Mouse (Mus musculus): ENCODE data around the gene Prpf6. TPM values are rescaled to one million over a fixed set of nuclear protein-coding genes. Genes with fewer than 3 reads are reported as not detected.

Prpf6 gene
- polyA plus RNA-seq, 1 experiment from 2014 or later, result 46.3 TPM

DNA sequence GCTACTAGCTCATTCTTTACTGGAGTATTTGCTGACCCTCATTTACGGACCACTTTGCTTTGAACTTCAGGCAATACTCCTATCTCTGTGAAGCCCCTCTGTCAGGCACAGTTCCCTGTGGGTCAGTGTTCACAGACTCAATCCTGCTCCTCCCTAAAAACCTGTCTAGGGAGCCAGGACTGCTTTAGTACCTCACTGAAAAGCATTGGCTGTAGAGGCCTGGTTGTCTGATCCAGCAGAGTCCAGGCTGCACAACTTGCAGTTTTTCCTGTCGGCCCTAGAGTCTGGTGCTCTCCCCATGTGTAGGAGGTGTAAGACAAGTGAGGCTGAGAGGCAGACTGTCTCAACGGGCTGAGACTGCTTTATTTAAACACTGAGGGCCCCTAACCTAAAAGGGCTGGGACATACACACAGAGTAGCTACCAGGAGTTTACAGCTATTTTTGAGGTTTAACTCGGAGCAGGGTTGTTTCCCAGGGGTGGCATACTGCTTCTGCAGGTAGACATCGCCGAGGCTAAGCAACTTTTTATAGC, 8.6 kb downstream of the Prpf6 start:
- Histone ChIP-seq H3K9me3 (replicated peaks; ENCODE audit: low read length) (no peaks in the 10 kb centered on the region), H3K4me2 (ENCODE audit: low read length) (peak overlapping the region; percentile 84), H3K27ac (peak overlapping the region; percentile 89), H3K4me3 (replicated peaks; ENCODE audit: low read depth, low read length) (peak overlapping the region; percentile 89), H3K4me1 (replicated peaks; ENCODE audit: insufficient read depth, low read length) (peaks cover 13% of the 10 kb centered on the region), H3K9ac (ENCODE audit: low read depth, low read length) (peak overlapping the region; percentile 91; the same call in 1 of the 2 replicates), H3K27me3 (ENCODE audit: insufficient read depth, low read length) (no peaks in the 10 kb centered on the region), H3K36me3 (ENCODE audit: insufficient read depth, low read length) (no peaks in the 10 kb centered on the region)
- DNase-seq (ENCODE audit: low spot score) (no peak), ATAC-seq (replicated peaks; ENCODE audit: low FRiP score, low read depth) (no peak)
- WGBS, result 46% methylated on average over 6 of the region's 6 CpGs
- no peak for TF ChIP-seq CTCF (IDR thresholded peaks at IDR 0.05; ENCODE audit: low read depth)

DNA sequence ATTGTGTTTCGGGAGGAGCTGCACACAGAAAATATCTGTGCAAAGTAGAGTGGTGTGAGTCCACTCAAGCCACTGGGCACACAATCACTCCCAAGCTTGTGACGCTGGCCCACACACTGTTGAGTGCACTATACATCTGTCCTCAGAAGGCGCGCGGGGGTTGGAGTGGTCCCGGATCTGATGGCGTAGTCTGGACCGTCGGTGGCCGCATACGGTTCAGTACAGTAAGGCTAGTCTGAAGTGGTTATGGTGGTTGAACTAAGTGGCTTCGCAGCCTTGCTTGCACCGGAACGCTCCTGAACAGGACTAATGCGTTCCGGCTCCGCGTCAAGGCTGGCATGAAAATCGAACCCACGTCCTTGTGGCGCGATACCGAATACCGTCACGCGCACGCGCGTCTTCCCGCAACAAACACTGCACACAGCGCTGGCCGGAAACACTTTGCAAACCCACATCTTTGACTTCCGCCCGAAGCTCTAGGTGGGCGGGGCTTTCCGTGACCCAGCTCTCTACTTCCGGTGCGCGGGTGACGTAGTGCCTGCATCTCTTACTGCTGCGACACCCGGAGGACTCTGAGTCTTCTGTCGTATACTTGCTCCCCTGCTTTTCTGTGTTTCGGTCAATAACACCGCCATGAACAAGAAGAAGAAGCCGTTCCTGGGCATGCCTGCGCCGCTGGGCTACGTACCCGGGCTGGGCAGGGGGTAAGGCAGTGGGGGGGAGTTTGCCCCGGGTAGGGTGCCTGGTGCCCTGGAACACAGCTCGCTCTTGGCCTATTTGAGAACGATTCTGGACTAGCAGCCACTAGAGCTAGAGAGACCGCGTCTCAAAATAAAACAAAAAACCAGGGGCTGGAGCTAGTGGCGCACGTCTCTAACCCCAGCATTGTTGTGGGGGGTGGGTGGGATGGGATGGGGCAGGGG, 9.4 kb downstream of the Prpf6 start:
- WGBS, result under 1% methylated on average over 57 of the region's 57 CpGs
- H3K4me1 ChIP-seq (replicated peaks; ENCODE audit: insufficient read depth, low read length), result peaks cover 13% of the 10 kb centered on the region
- H3K36me3 ChIP-seq (ENCODE audit: insufficient read depth, low read length), result no peaks in the 10 kb centered on the region
- 0 out of 2 replicates have a peak, but pooled peaks have one; percentile 1 for TF ChIP-seq CTCF (IDR thresholded peaks at IDR 0.05; ENCODE audit: low read depth)
- peak overlapping the region; percentile 89 for H3K27ac ChIP-seq
- peak overlapping the region; percentile 89 for H3K4me3 ChIP-seq (replicated peaks; ENCODE audit: low read depth, low read length)
- DNase-seq (ENCODE audit: low spot score) (peak; percentile 99), ATAC-seq (replicated peaks; ENCODE audit: low FRiP score, low read depth) (peak; percentile 93)
- H3K4me2 ChIP-seq (ENCODE audit: low read length), result peak overlapping the region; percentile 84
- peak overlapping the region; percentile 91 for H3K9ac ChIP-seq (ENCODE audit: low read depth, low read length)
- no peaks in the 10 kb centered on the region for H3K9me3 ChIP-seq (replicated peaks; ENCODE audit: low read length)
- H3K27me3 ChIP-seq (ENCODE audit: insufficient read depth, low read length), result no peaks in the 10 kb centered on the region

DNA sequence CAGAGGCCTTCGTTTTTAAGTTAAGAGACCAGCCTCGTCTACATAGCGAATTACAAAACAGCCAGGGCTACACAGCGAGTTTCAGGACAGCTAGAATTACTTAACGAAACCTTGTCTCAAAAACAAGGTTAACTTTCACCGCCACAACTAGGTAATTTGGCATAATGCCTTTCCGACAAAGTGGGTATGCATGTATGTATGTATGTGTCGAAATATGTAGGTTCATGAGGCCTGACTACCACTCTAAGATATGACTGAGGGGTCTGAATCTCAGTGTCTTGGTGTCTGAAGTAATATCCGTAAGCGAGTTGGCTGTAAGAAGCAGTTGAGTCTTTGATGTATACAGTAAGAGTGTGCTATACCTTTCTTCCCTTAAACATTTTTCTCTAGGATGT, 10.1 kb downstream of the Prpf6 start:
- DNase-seq (ENCODE audit: low spot score) (no peak), ATAC-seq (replicated peaks; ENCODE audit: low FRiP score, low read depth) (no peak)
- H3K9me3 ChIP-seq (replicated peaks; ENCODE audit: low read length), result no peaks in the 10 kb centered on the region
- no peak for TF ChIP-seq CTCF (IDR thresholded peaks at IDR 0.05; ENCODE audit: low read depth)
- H3K9ac ChIP-seq (ENCODE audit: low read depth, low read length), result peak overlapping the region; percentile 91
- peak overlapping the region; percentile 84 for H3K4me2 ChIP-seq (ENCODE audit: low read length)
- 29% methylated on average over 10 of the region's 10 CpGs for WGBS
- no peaks in the 10 kb centered on the region for H3K27me3 ChIP-seq (ENCODE audit: insufficient read depth, low read length)
- H3K4me1 ChIP-seq (replicated peaks; ENCODE audit: insufficient read depth, low read length), result peaks cover 13% of the 10 kb centered on the region
- H3K36me3 ChIP-seq (ENCODE audit: insufficient read depth, low read length), result no peaks in the 10 kb centered on the region
- no peak overlapping the region; the same call in 1 of the 2 replicates for H3K27ac ChIP-seq
- H3K4me3 ChIP-seq (replicated peaks; ENCODE audit: low read depth, low read length), result peak overlapping the region; percentile 89

DNA sequence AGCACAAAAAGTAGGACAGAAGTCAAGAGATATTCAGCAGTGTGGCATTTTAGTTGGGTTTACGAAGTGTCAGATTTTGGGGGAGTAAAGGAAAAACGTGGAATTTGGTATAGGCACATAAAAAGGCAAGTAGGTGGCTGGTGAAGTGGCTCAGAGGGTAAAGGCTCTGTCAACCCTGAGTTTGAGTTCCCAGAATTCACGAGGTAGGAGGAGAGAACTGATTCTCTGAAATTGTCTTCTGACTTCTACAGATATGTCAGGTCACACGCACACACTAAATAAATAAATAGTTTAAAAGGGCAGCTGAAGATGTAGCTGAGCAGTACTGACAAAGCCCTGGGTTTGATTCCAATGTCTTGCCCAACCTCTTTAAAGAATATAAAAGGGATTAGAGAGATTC, 10.7 kb downstream of the Prpf6 start:
- Histone ChIP-seq H3K9ac (ENCODE audit: low read depth, low read length) (peak overlapping the region; percentile 91; the same call in 1 of the 2 replicates), H3K4me2 (ENCODE audit: low read length) (peak overlapping the region; percentile 84), H3K27me3 (ENCODE audit: insufficient read depth, low read length) (no peaks in the 10 kb centered on the region), H3K4me3 (replicated peaks; ENCODE audit: low read depth, low read length) (no peak overlapping the region), H3K9me3 (replicated peaks; ENCODE audit: low read length) (no peaks in the 10 kb centered on the region), H3K27ac (no peak overlapping the region), H3K4me1 (replicated peaks; ENCODE audit: insufficient read depth, low read length) (peaks cover 13% of the 10 kb centered on the region), H3K36me3 (ENCODE audit: insufficient read depth, low read length) (no peaks in the 10 kb centered on the region)
- WGBS, result 75% methylated on average over 4 of the region's 4 CpGs
- no peak for TF ChIP-seq CTCF (IDR thresholded peaks at IDR 0.05; ENCODE audit: low read depth)
- DNase-seq (ENCODE audit: low spot score), result no peak
- no peak for ATAC-seq (replicated peaks; ENCODE audit: low FRiP score, low read depth)

DNA sequence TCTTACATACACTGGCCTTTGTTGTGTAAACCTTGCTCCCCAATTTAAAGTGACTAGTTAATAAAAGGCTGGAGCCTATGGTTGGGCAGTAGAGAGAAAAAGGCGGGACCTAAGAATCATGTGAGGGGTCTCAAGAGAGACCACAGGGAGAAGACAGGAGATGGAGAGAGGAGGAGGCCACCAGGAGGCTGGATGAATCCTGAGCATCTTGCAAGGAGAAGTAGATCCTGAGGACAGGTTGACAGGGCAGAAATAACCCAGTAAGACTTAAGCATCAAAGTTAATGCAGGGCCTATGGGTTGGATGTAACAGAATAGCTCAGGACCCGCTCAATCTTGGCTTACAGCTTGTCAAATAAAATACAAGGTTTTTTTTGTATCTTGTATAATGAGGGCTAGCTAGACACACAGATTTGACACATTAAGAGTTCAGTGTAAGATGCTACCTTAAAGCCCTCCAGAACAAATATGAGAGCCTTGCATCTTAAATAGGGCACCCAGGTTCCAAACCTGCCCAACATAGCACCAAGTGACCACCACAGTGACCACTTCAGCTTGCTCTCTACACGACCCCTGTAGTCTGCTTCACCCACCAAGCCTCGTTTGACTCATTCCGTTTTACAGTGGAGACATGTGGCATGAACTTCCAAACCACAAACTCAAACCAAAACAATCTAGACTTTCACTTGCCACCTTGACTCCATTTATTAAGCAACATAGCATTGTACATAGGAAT, 27.3 kb downstream of the Prpf6 start:
- no peak for TF ChIP-seq CTCF (IDR thresholded peaks at IDR 0.05; ENCODE audit: low read depth)
- Histone ChIP-seq H3K9me3 (replicated peaks; ENCODE audit: low read length) (no peaks in the 10 kb centered on the region), H3K27me3 (ENCODE audit: insufficient read depth, low read length) (no peaks in the 10 kb centered on the region), H3K36me3 (ENCODE audit: insufficient read depth, low read length) (peaks cover 26% of the 10 kb centered on the region), H3K4me1 (replicated peaks; ENCODE audit: insufficient read depth, low read length) (no peaks in the 10 kb centered on the region), H3K4me3 (replicated peaks; ENCODE audit: low read depth, low read length) (no peak overlapping the region), H3K4me2 (ENCODE audit: low read length) (no peak overlapping the region), H3K9ac (ENCODE audit: low read depth, low read length) (no peak overlapping the region), H3K27ac (no peak overlapping the region)
- WGBS, result 87% methylated on average over 5 of the region's 5 CpGs
- ATAC-seq (replicated peaks; ENCODE audit: low FRiP score, low read depth) (no peak), DNase-seq (ENCODE audit: low spot score) (no peak)

DNA sequence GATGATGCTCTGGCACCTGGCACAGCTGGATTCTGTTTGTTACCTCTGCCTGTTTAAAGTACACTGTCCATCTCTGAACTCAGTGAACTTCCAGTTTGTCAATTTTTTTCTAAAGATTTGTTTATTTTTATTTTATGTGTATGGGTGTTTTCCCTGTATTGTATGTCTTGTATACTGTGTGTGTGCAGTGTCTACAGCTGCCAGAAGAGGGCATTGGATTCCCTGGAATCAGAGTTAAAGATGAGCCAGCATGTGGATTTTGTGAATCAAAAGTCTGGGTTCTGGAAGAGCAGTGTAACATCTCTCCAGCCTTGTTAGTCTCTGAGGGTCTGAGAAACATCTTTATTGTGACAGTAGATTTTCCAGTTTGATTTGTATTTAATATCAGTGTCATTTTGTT, 31.7 kb downstream of the Prpf6 start:
- H3K27ac ChIP-seq, result no peak overlapping the region
- DNase-seq (ENCODE audit: low spot score) (peak; percentile 41), ATAC-seq (replicated peaks; ENCODE audit: low FRiP score, low read depth) (no peak)
- no peak overlapping the region for H3K9ac ChIP-seq (ENCODE audit: low read depth, low read length)
- H3K4me1 ChIP-seq (replicated peaks; ENCODE audit: insufficient read depth, low read length), result no peaks in the 10 kb centered on the region
- no peak overlapping the region for H3K4me2 ChIP-seq (ENCODE audit: low read length)
- TF ChIP-seq CTCF (IDR thresholded peaks at IDR 0.05; ENCODE audit: low read depth), result peak; percentile 62
- H3K27me3 ChIP-seq (ENCODE audit: insufficient read depth, low read length), result no peaks in the 10 kb centered on the region
- H3K4me3 ChIP-seq (replicated peaks; ENCODE audit: low read depth, low read length), result no peak overlapping the region
- no peaks in the 10 kb centered on the region for H3K9me3 ChIP-seq (replicated peaks; ENCODE audit: low read length)
- H3K36me3 ChIP-seq (ENCODE audit: insufficient read depth, low read length), result peaks cover 26% of the 10 kb centered on the region

Measured in kidney, postnatal 0 days (tissue).